Mouse (Mus musculus): Measurements from ENCODE around the gene C77080. TPM values are rescaled to one million over a fixed set of nuclear protein-coding genes. Genes with fewer than 3 reads are reported as not detected.

C77080 gene
- polyA plus RNA-seq, 1 experiment: 86.0 TPM

GRCm38 (mm10) chr4:129218569-129219175 lies 42.5 kb downstream of the C77080 start:
- no peak for TF ChIP-seq GATA1 (IDR thresholded peaks at IDR 0.05; ENCODE audit: low read length)

GRCm38 (mm10) chr4:129211461-129211860 lies 49.7 kb downstream of the C77080 start:
- TF ChIP-seq GATA1 (IDR thresholded peaks at IDR 0.05; ENCODE audit: low read length): no peak

- no peak for TF ChIP-seq GATA1 (IDR thresholded peaks at IDR 0.05; ENCODE audit: low read length)
These were observed 51.7 kb downstream of the C77080 start for GRCm38 (mm10) chr4:129209504-129209903.

- TF ChIP-seq GATA1 (IDR thresholded peaks at IDR 0.05; ENCODE audit: low read length): no peak
These were observed 54.4 kb downstream of the C77080 start for GRCm38 (mm10) chr4:129206792-129207191.

- no peak for TF ChIP-seq GATA1 (IDR thresholded peaks at IDR 0.05; ENCODE audit: low read length)
These were observed 56.5 kb downstream of the C77080 start for GRCm38 (mm10) chr4:129204655-129205054.

GRCm38 (mm10) chr4:129197514-129197913 lies 63.7 kb downstream of the C77080 start:
- TF ChIP-seq GATA1 (IDR thresholded peaks at IDR 0.05; ENCODE audit: low read length): no peak

GRCm38 (mm10) chr4:129194280-129194679 lies 66.9 kb downstream of the C77080 start:
- TF ChIP-seq GATA1 (IDR thresholded peaks at IDR 0.05; ENCODE audit: low read length): no peak

GRCm38 (mm10) chr4:129191691-129192090 lies 69.5 kb downstream of the C77080 start:
- TF ChIP-seq GATA1 (IDR thresholded peaks at IDR 0.05; ENCODE audit: low read length): no peak

GRCm38 (mm10) chr4:129190538-129190937 lies 70.7 kb downstream of the C77080 start:
- no peak for TF ChIP-seq GATA1 (IDR thresholded peaks at IDR 0.05; ENCODE audit: low read length)

- no peak for TF ChIP-seq GATA1 (IDR thresholded peaks at IDR 0.05; ENCODE audit: low read length)
These were observed 71.4 kb downstream of the C77080 start, which contains the start of the genes S100pbp and Yars for GRCm38 (mm10) chr4:129189542-129190519. Gene S100pbp, minus strand, starts transcription at chr4:129189727. Gene Yars, plus strand, starts transcription at chr4:129189760.

GRCm38 (mm10) chr4:129188803-129189541 lies 72.2 kb downstream of the C77080 start:
- no peak for TF ChIP-seq GATA1 (IDR thresholded peaks at IDR 0.05; ENCODE audit: low read length)

- no peak for TF ChIP-seq GATA1 (IDR thresholded peaks at IDR 0.05; ENCODE audit: low read length)
These were observed 73.1 kb downstream of the C77080 start for GRCm38 (mm10) chr4:129188041-129188659.

GRCm38 (mm10) chr4:129179560-129179959 lies 81.6 kb downstream of the C77080 start:
- no peak for TF ChIP-seq GATA1 (IDR thresholded peaks at IDR 0.05; ENCODE audit: low read length)

- no peak for TF ChIP-seq GATA1 (IDR thresholded peaks at IDR 0.05; ENCODE audit: low read length)
These were observed 88.7 kb downstream of the C77080 start for GRCm38 (mm10) chr4:129172529-129172928.

Other genes starting within 250 kb of the C77080 start
- gene Rnf19b, start 203.1 kb downstream of the C77080 start, polyA plus RNA-seq (2012): 37.0 and 42.8 TPM in 2 replicates
- gene Tmem54, start 155.9 kb downstream of the C77080 start, polyA plus RNA-seq (2012): not detected in 2 replicates
- gene Hpca, start 139.4 kb downstream of the C77080 start, polyA plus RNA-seq (2012): not detected in 2 replicates
- 0.19 and 0.56 TPM in 2 replicates for gene Fndc5, start 124.4 kb downstream of the C77080 start, polyA plus RNA-seq (2012)
- 3.1 and 4.0 TPM in 2 replicates for gene S100pbp, start 71.7 kb downstream of the C77080 start, polyA plus RNA-seq (2012)
- 59.1 and 88.4 TPM in 2 replicates for gene Yars, start 71.6 kb downstream of the C77080 start, polyA plus RNA-seq (2012)
- 0.30 and 0.36 TPM in 2 replicates for gene Sync, start 26.2 kb upstream of the C77080 start, polyA plus RNA-seq (2012)
- gene Rbbp4, start 74.0 kb upstream of the C77080 start, polyA plus RNA-seq (2012): 43.9 and 60.0 TPM in 2 replicates
- 1.6 and 2.5 TPM in 2 replicates for gene Zbtb8os, start 74.3 kb upstream of the C77080 start, polyA plus RNA-seq (2012)
- 1.4 and 1.6 TPM in 2 replicates for gene Zbtb8a, start 116.7 kb upstream of the C77080 start, polyA plus RNA-seq (2012)
- gene Zbtb8b, start 179.4 kb upstream of the C77080 start, polyA plus RNA-seq (2012): not detected in 2 replicates
- gene Bsdc1, start 200.2 kb upstream of the C77080 start, polyA plus RNA-seq (2012): 33.0 and 35.8 TPM in 2 replicates
- gene Tssk3, start 229.6 kb upstream of the C77080 start, polyA plus RNA-seq (2012): not detected in 2 replicates
- 0.29 and 0.37 TPM in 2 replicates for gene Fam229a, start 229.8 kb upstream of the C77080 start, polyA plus RNA-seq (2012)